Mouse (Mus musculus): Measurements from ENCODE around the gene Ak2. TPM values are rescaled to one million over a fixed set of nuclear protein-coding genes. Genes with fewer than 3 reads are reported as not detected.

Gene Ak2
- polyA plus RNA-seq, 1 experiment from 2014 or later, result 138 TPM

DNA sequence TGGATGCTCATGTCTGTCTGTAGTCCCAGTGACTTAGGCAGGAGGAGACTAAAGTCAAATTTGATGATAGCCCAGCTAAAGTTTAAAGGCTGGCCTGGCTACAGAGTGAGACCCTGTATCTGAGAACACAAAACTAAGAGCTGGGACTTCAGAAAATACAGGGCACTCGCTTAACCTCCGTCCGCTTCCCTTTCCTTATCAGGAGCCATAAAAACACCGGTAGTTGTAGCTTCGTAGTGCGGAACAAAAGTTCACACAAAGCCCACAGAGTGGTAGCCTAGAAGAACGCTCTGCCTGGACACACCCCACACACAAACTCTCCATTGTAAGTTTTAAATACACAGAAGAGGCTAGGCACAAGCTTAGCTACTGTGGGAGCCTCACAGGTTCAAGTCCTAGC, 3.5 kb downstream of the Ak2 start:
- H3K27ac ChIP-seq (replicated peaks), result 0 out of 2 replicates have a peak overlapping the region, but pooled peaks have one; percentile 20
- H3K9me3 ChIP-seq (ENCODE audit: control insufficient read depth, low read length), result no peaks in the 10 kb centered on the region
- H3K4me3 ChIP-seq (ENCODE audit: low read depth, low read length), result no peak overlapping the region
- no peaks in the 10 kb centered on the region for H3K27me3 ChIP-seq (ENCODE audit: control insufficient read depth, insufficient read depth, low read length)
- no peak for DNase-seq (ENCODE audit: low spot score)
- peaks cover 9% of the 10 kb centered on the region; the same call in 1 of the 2 replicates for H3K36me3 ChIP-seq (ENCODE audit: control insufficient read depth, insufficient read depth, low read length)
- WGBS, result 59% methylated on average over 7 of the region's 7 CpGs
- TF ChIP-seq CTCF (IDR thresholded peaks at IDR 0.05; ENCODE audit: low read depth), result no peak
- no peak for TF ChIP-seq EP300 (optimal IDR thresholded peaks at IDR 0.05)
- peak overlapping the region; percentile 29; the same call in 1 of the 2 replicates for H3K4me2 ChIP-seq (replicated peaks; ENCODE audit: low read depth)
- H3K9ac ChIP-seq (ENCODE audit: low read length), result no peak overlapping the region
- peaks cover 3% of the 10 kb centered on the region; the same call in 1 of the 2 replicates for H3K4me1 ChIP-seq (replicated peaks; ENCODE audit: control insufficient read depth, insufficient read depth)
- ATAC-seq (ENCODE audit: low FRiP score, low TSS enrichment), result peak; percentile 16; the same call in 1 of the 2 replicates

DNA sequence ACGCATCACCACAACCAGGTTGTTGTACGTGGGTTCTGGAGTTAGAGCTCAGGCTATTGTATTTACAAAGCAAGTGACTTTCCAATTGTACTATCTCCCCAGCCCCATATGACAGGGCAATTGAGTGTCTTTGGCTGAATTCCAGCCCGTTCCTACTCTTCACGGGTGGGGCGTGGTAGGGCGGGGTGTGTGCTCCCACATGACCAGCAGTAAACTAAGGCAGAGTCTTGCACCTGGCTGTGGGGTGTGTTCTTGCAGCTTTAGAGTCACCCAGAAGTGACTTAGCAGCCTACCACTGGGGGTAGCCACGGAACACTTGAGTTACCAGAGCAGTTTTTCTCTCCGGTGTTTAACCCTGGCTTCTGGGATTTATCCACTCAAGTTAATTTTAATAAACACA, 5.5 kb downstream of the Ak2 start:
- Histone ChIP-seq H3K27me3 (ENCODE audit: control insufficient read depth, insufficient read depth, low read length) (no peaks in the 10 kb centered on the region), H3K9ac (ENCODE audit: low read length) (no peak overlapping the region), H3K36me3 (ENCODE audit: control insufficient read depth, insufficient read depth, low read length) (peaks cover 11% of the 10 kb centered on the region), H3K4me1 (replicated peaks; ENCODE audit: control insufficient read depth, insufficient read depth) (peaks cover 3% of the 10 kb centered on the region; the same call in 1 of the 2 replicates), H3K27ac (replicated peaks) (peak overlapping the region; percentile 58), H3K9me3 (ENCODE audit: control insufficient read depth, low read length) (no peaks in the 10 kb centered on the region), H3K4me2 (replicated peaks; ENCODE audit: low read depth) (0 out of 2 replicates have a peak overlapping the region, but pooled peaks have one; percentile 31), H3K4me3 (ENCODE audit: low read depth, low read length) (no peak overlapping the region)
- peak; percentile 61 for DNase-seq (ENCODE audit: low spot score)
- 42% methylated on average over 8 of the region's 8 CpGs for WGBS
- TF ChIP-seq EP300 (optimal IDR thresholded peaks at IDR 0.05) (no peak), CTCF (IDR thresholded peaks at IDR 0.05; ENCODE audit: low read depth) (peak; percentile 26; the same call in 1 of the 2 replicates)
- peak; percentile 54 for ATAC-seq (ENCODE audit: low FRiP score, low TSS enrichment)

DNA sequence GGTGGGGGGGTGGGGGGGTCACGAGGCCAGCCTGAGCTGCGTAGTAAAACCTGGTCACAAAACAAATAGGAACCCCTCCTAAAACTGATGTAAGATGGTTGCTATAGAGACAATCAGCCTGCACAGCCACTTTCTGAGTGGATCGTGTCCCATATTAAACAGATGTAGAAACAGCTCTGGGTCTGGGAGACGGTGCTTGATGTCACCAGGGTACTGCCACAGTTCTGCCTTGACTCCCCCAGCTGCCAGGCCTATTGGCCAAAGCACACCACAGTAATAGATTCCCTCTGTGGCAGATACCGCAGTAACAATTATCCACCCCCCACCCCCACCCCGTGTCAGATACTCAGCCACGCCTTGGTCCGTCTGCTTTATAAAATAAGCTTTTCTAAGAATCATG, 6.6 kb downstream of the Ak2 start:
- Histone ChIP-seq H3K9ac (ENCODE audit: low read length) (no peak overlapping the region), H3K36me3 (ENCODE audit: control insufficient read depth, insufficient read depth, low read length) (peaks cover 14% of the 10 kb centered on the region), H3K4me1 (replicated peaks; ENCODE audit: control insufficient read depth, insufficient read depth) (peaks cover 3% of the 10 kb centered on the region; the same call in 1 of the 2 replicates), H3K4me2 (replicated peaks; ENCODE audit: low read depth) (no peak overlapping the region), H3K27ac (replicated peaks) (peak overlapping the region; percentile 13; the same call in 1 of the 2 replicates), H3K27me3 (ENCODE audit: control insufficient read depth, insufficient read depth, low read length) (no peaks in the 10 kb centered on the region), H3K4me3 (ENCODE audit: low read depth, low read length) (no peak overlapping the region), H3K9me3 (ENCODE audit: control insufficient read depth, low read length) (no peaks in the 10 kb centered on the region)
- DNase-seq (ENCODE audit: low spot score) (no peak), ATAC-seq (ENCODE audit: low FRiP score, low TSS enrichment) (no peak)
- TF ChIP-seq EP300 (optimal IDR thresholded peaks at IDR 0.05) (no peak), CTCF (IDR thresholded peaks at IDR 0.05; ENCODE audit: low read depth) (no peak)
- WGBS, result 61% methylated on average over 8 of the region's 8 CpGs

DNA sequence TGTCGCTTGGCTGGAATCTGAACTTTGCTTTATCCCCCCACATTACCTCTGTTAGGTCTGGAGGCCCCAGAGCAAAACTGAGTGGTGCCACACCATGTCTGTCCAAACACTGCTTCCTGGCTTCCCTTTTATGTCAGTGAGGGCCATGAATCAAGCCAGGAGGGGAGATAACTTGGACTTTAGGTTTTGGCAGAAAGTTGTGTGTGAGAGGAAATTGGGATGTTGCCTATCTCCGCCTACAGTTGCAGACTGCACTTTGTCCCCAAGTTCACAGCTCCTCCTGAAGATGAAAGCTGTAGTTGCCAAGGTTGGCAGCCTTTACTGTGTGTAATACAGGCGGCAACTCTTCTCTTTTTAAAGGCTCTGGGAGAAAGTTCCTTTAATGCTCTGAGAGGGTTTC, 9.0 kb downstream of the Ak2 start:
- DNase-seq (ENCODE audit: low spot score), result no peak
- H3K4me2 ChIP-seq (replicated peaks; ENCODE audit: low read depth), result no peak overlapping the region
- TF ChIP-seq CTCF (IDR thresholded peaks at IDR 0.05; ENCODE audit: low read depth) (no peak), EP300 (optimal IDR thresholded peaks at IDR 0.05) (no peak)
- H3K4me3 ChIP-seq (ENCODE audit: low read depth, low read length), result no peak overlapping the region
- peaks cover 20% of the 10 kb centered on the region for H3K36me3 ChIP-seq (ENCODE audit: control insufficient read depth, insufficient read depth, low read length)
- H3K9me3 ChIP-seq (ENCODE audit: control insufficient read depth, low read length), result no peaks in the 10 kb centered on the region
- no peak for ATAC-seq (ENCODE audit: low FRiP score, low TSS enrichment)
- no peak overlapping the region for H3K9ac ChIP-seq (ENCODE audit: low read length)
- H3K27me3 ChIP-seq (ENCODE audit: control insufficient read depth, insufficient read depth, low read length), result no peaks in the 10 kb centered on the region
- WGBS, result 76% methylated on average over 3 of the region's 3 CpGs
- H3K27ac ChIP-seq (replicated peaks), result no peak overlapping the region
- H3K4me1 ChIP-seq (replicated peaks; ENCODE audit: control insufficient read depth, insufficient read depth), result no peaks in the 10 kb centered on the region

DNA sequence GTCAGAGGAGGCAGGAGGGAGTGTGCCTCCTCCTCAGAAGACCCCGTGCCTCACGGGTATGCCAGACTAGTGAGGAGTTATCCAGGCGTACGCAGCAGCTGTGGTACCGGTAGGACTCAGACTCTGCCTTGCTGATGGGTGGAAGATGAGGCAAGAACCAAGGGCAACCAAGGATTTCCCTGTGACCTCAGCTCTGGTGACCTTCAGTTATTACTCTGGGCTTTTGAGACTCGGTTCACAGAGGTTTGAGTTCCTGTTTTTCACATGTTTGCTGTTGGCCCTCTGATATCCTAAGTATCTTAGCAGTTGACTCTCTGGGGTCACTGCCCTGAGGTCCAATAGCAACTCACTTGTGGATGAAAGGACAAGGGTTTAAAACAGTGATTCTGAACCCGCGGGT, 12.0 kb downstream of the Ak2 start:
- H3K4me3 ChIP-seq (ENCODE audit: low read depth, low read length), result no peak overlapping the region
- ATAC-seq (ENCODE audit: low FRiP score, low TSS enrichment) (no peak), DNase-seq (ENCODE audit: low spot score) (no peak)
- no peak overlapping the region for H3K27ac ChIP-seq (replicated peaks)
- 87% methylated on average over 8 of the region's 8 CpGs for WGBS
- no peak overlapping the region for H3K9ac ChIP-seq (ENCODE audit: low read length)
- peaks cover 25% of the 10 kb centered on the region for H3K36me3 ChIP-seq (ENCODE audit: control insufficient read depth, insufficient read depth, low read length)
- no peak for TF ChIP-seq EP300 (optimal IDR thresholded peaks at IDR 0.05)
- no peak for TF ChIP-seq CTCF (IDR thresholded peaks at IDR 0.05; ENCODE audit: low read depth)
- no peaks in the 10 kb centered on the region for H3K27me3 ChIP-seq (ENCODE audit: control insufficient read depth, insufficient read depth, low read length)
- H3K4me2 ChIP-seq (replicated peaks; ENCODE audit: low read depth), result no peak overlapping the region
- no peaks in the 10 kb centered on the region for H3K4me1 ChIP-seq (replicated peaks; ENCODE audit: control insufficient read depth, insufficient read depth)
- H3K9me3 ChIP-seq (ENCODE audit: control insufficient read depth, low read length), result no peaks in the 10 kb centered on the region

DNA sequence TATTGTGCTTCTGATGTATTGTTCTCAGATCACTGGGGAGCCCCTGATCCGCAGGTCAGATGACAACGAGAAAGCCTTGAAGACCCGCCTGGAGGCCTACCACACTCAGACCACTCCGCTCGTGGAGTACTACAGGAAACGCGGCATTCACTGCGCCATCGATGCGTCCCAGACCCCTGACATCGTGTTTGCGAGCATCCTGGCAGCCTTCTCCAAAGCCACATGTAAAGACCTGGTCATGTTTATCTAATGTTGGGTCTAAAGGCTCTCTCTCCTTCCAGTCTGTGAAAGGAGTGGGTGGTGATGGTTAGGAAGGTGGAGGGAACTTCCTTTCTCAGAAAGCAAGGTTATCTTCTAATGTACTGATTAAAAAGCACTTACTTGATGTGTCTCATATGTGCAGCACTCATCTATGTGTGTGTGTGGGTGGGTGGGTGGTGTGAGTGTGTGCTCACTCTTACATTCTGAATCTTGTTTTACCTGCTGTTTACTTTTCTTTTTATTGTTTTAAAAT, 16.3 kb downstream of the Ak2 start:
- ATAC-seq (ENCODE audit: low FRiP score, low TSS enrichment) (no peak), DNase-seq (ENCODE audit: low spot score) (no peak)
- Histone ChIP-seq H3K36me3 (ENCODE audit: control insufficient read depth, insufficient read depth, low read length) (peaks cover 11% of the 10 kb centered on the region), H3K27me3 (ENCODE audit: control insufficient read depth, insufficient read depth, low read length) (no peaks in the 10 kb centered on the region), H3K9me3 (ENCODE audit: control insufficient read depth, low read length) (no peaks in the 10 kb centered on the region), H3K4me1 (replicated peaks; ENCODE audit: control insufficient read depth, insufficient read depth) (no peaks in the 10 kb centered on the region), H3K9ac (ENCODE audit: low read length) (no peak overlapping the region), H3K27ac (replicated peaks) (no peak overlapping the region), H3K4me2 (replicated peaks; ENCODE audit: low read depth) (no peak overlapping the region), H3K4me3 (ENCODE audit: low read depth, low read length) (no peak overlapping the region)
- 85% methylated on average over 12 of the region's 12 CpGs for WGBS
- TF ChIP-seq CTCF (IDR thresholded peaks at IDR 0.05; ENCODE audit: low read depth), result no peak
- no peak for TF ChIP-seq EP300 (optimal IDR thresholded peaks at IDR 0.05)

Measured in stomach, postnatal 0 days (tissue).